Mouse (Mus musculus): ENCODE results near the gene Polrmt. TPM values are rescaled to one million over a fixed set of nuclear protein-coding genes. Genes with fewer than 3 reads are reported as not detected.

Gene Polrmt
- polyA plus RNA-seq, 1 experiment from 2014 or later: 63.8 TPM

GRCm38 (mm10) chr10:79732500-79732899 lies 13.9 kb downstream of the Polrmt start:
- ATAC-seq (ENCODE audit: low FRiP score, low TSS enrichment): no peak
- H3K27ac ChIP-seq (ENCODE audit: low read length): no peak overlapping the region
- H3K4me1 ChIP-seq (ENCODE audit: insufficient read depth, low read length): 0 out of 2 replicates have a peak, but pooled peaks cover 7% of the 10 kb centered on the region
- peaks cover 29% of the 10 kb centered on the region for H3K9me3 ChIP-seq (ENCODE audit: low read length)
- no peaks in the 10 kb centered on the region; the same call in 1 of the 2 replicates for H3K27me3 ChIP-seq (ENCODE audit: insufficient read depth, low read length)
- H3K4me3 ChIP-seq (ENCODE audit: low read length): no peak overlapping the region
- WGBS: 95% methylated on average over 1 of the region's 1 CpGs
- peaks cover 48% of the 10 kb centered on the region for H3K36me3 ChIP-seq (ENCODE audit: insufficient read depth, low read length)
- no peak overlapping the region for H3K4me2 ChIP-seq (replicated peaks; ENCODE audit: low read depth, low read length)
- H3K9ac ChIP-seq (replicated peaks; ENCODE audit: low read length): no peak overlapping the region

GRCm38 (mm10) chr10:79729357-79729965 lies 16.9 kb downstream of the Polrmt start:
- no peak overlapping the region for H3K9ac ChIP-seq (replicated peaks; ENCODE audit: low read length)
- peaks cover 18% of the 10 kb centered on the region for H3K36me3 ChIP-seq (ENCODE audit: insufficient read depth, low read length)
- peaks cover 4% of the 10 kb centered on the region; the same call in 1 of the 2 replicates for H3K9me3 ChIP-seq (ENCODE audit: low read length)
- ATAC-seq (ENCODE audit: low FRiP score, low TSS enrichment): no peak
- peaks cover 12% of the 10 kb centered on the region for H3K4me1 ChIP-seq (ENCODE audit: insufficient read depth, low read length)
- 72% methylated on average over 13 of the region's 13 CpGs for WGBS
- no peak overlapping the region for H3K4me3 ChIP-seq (ENCODE audit: low read length)
- H3K27me3 ChIP-seq (ENCODE audit: insufficient read depth, low read length): no peaks in the 10 kb centered on the region
- H3K4me2 ChIP-seq (replicated peaks; ENCODE audit: low read depth, low read length): no peak overlapping the region
- no peak overlapping the region for H3K27ac ChIP-seq (ENCODE audit: low read length)

GRCm38 (mm10) chr10:79728323-79729249 lies 17.8 kb downstream of the Polrmt start:
- no peaks in the 10 kb centered on the region for H3K27me3 ChIP-seq (ENCODE audit: insufficient read depth, low read length)
- H3K9me3 ChIP-seq (ENCODE audit: low read length): peaks cover 4% of the 10 kb centered on the region; the same call in 1 of the 2 replicates
- peaks cover 12% of the 10 kb centered on the region for H3K4me1 ChIP-seq (ENCODE audit: insufficient read depth, low read length)
- no peak overlapping the region for H3K4me3 ChIP-seq (ENCODE audit: low read length)
- H3K36me3 ChIP-seq (ENCODE audit: insufficient read depth, low read length): peaks cover 9% of the 10 kb centered on the region; the same call in 1 of the 2 replicates
- WGBS: 67% methylated on average over 28 of the region's 28 CpGs
- no peak for ATAC-seq (ENCODE audit: low FRiP score, low TSS enrichment)
- H3K27ac ChIP-seq (ENCODE audit: low read length): no peak overlapping the region
- H3K4me2 ChIP-seq (replicated peaks; ENCODE audit: low read depth, low read length): no peak overlapping the region
- no peak overlapping the region for H3K9ac ChIP-seq (replicated peaks; ENCODE audit: low read length)

GRCm38 (mm10) chr10:79726090-79726489 lies 20.3 kb downstream of the Polrmt start:
- H3K36me3 ChIP-seq (ENCODE audit: insufficient read depth, low read length): no peaks in the 10 kb centered on the region
- H3K9ac ChIP-seq (replicated peaks; ENCODE audit: low read length): no peak overlapping the region
- peak overlapping the region; percentile 25; the same call in 1 of the 2 replicates for H3K27ac ChIP-seq (ENCODE audit: low read length)
- peaks cover 12% of the 10 kb centered on the region for H3K4me1 ChIP-seq (ENCODE audit: insufficient read depth, low read length)
- WGBS: 14% methylated on average over 11 of the region's 11 CpGs
- no peaks in the 10 kb centered on the region for H3K27me3 ChIP-seq (ENCODE audit: insufficient read depth, low read length)
- no peak overlapping the region for H3K4me3 ChIP-seq (ENCODE audit: low read length)
- H3K4me2 ChIP-seq (replicated peaks; ENCODE audit: low read depth, low read length): no peak overlapping the region
- peak; percentile 71 for ATAC-seq (ENCODE audit: low FRiP score, low TSS enrichment)
- H3K9me3 ChIP-seq (ENCODE audit: low read length): no peaks in the 10 kb centered on the region

GRCm38 (mm10) chr10:79723692-79724091 lies 22.7 kb downstream of the Polrmt start:
- Histone ChIP-seq H3K4me1 (ENCODE audit: insufficient read depth, low read length) (peaks cover 12% of the 10 kb centered on the region), H3K27ac (ENCODE audit: low read length) (no peak overlapping the region), H3K4me2 (replicated peaks; ENCODE audit: low read depth, low read length) (no peak overlapping the region), H3K9ac (replicated peaks; ENCODE audit: low read length) (no peak overlapping the region), H3K36me3 (ENCODE audit: insufficient read depth, low read length) (no peaks in the 10 kb centered on the region), H3K27me3 (ENCODE audit: insufficient read depth, low read length) (peaks cover 6% of the 10 kb centered on the region), H3K4me3 (ENCODE audit: low read length) (no peak overlapping the region), H3K9me3 (ENCODE audit: low read length) (no peaks in the 10 kb centered on the region)
- 79% methylated on average over 7 of the region's 7 CpGs for WGBS
- no peak for ATAC-seq (ENCODE audit: low FRiP score, low TSS enrichment)

- Histone ChIP-seq H3K4me3 (ENCODE audit: low read length) (no peak overlapping the region), H3K36me3 (ENCODE audit: insufficient read depth, low read length) (no peaks in the 10 kb centered on the region), H3K27ac (ENCODE audit: low read length) (no peak overlapping the region), H3K4me2 (replicated peaks; ENCODE audit: low read depth, low read length) (no peak overlapping the region), H3K4me1 (ENCODE audit: insufficient read depth, low read length) (peaks cover 9% of the 10 kb centered on the region), H3K9me3 (ENCODE audit: low read length) (no peaks in the 10 kb centered on the region), H3K9ac (replicated peaks; ENCODE audit: low read length) (no peak overlapping the region), H3K27me3 (ENCODE audit: insufficient read depth, low read length) (peaks cover 13% of the 10 kb centered on the region)
- ATAC-seq (ENCODE audit: low FRiP score, low TSS enrichment): no peak
- WGBS: 66% methylated on average over 6 of the region's 6 CpGs
Measured at GRCm38 (mm10) chr10:79723047-79723446, 23.3 kb downstream of the Polrmt start.

- Histone ChIP-seq H3K27ac (ENCODE audit: low read length) (no peak overlapping the region), H3K9ac (replicated peaks; ENCODE audit: low read length) (no peak overlapping the region), H3K4me2 (replicated peaks; ENCODE audit: low read depth, low read length) (no peak overlapping the region), H3K4me3 (ENCODE audit: low read length) (no peak overlapping the region), H3K4me1 (ENCODE audit: insufficient read depth, low read length) (peaks cover 17% of the 10 kb centered on the region), H3K9me3 (ENCODE audit: low read length) (no peaks in the 10 kb centered on the region), H3K36me3 (ENCODE audit: insufficient read depth, low read length) (no peaks in the 10 kb centered on the region), H3K27me3 (ENCODE audit: insufficient read depth, low read length) (peaks cover 32% of the 10 kb centered on the region)
- 69% methylated on average over 5 of the region's 5 CpGs for WGBS
- no peak for ATAC-seq (ENCODE audit: low FRiP score, low TSS enrichment)
Measured at GRCm38 (mm10) chr10:79721089-79721488, 25.3 kb downstream of the Polrmt start.

GRCm38 (mm10) chr10:79717640-79718357 lies 28.6 kb downstream of the Polrmt start:
- Histone ChIP-seq H3K27ac (ENCODE audit: low read length) (no peak overlapping the region), H3K9me3 (ENCODE audit: low read length) (no peaks in the 10 kb centered on the region), H3K9ac (replicated peaks; ENCODE audit: low read length) (no peak overlapping the region), H3K4me3 (ENCODE audit: low read length) (peak overlapping the region; percentile 62), H3K36me3 (ENCODE audit: insufficient read depth, low read length) (no peaks in the 10 kb centered on the region), H3K27me3 (ENCODE audit: insufficient read depth, low read length) (peaks cover 49% of the 10 kb centered on the region), H3K4me1 (ENCODE audit: insufficient read depth, low read length) (peaks cover 13% of the 10 kb centered on the region), H3K4me2 (replicated peaks; ENCODE audit: low read depth, low read length) (peak overlapping the region; percentile 99)
- WGBS: 3% methylated on average over 43 of the region's 43 CpGs
- ATAC-seq (ENCODE audit: low FRiP score, low TSS enrichment): no peak; the same call in 1 of the 2 replicates

- peaks cover 2% of the 10 kb centered on the region for H3K36me3 ChIP-seq (ENCODE audit: insufficient read depth, low read length)
- peaks cover 49% of the 10 kb centered on the region for H3K27me3 ChIP-seq (ENCODE audit: insufficient read depth, low read length)
- WGBS: under 1% methylated on average over 44 of the region's 44 CpGs
- ATAC-seq (ENCODE audit: low FRiP score, low TSS enrichment): peak; percentile 1; the same call in 1 of the 2 replicates
- peak overlapping the region; percentile 62 for H3K4me3 ChIP-seq (ENCODE audit: low read length)
- H3K9ac ChIP-seq (replicated peaks; ENCODE audit: low read length): peak overlapping the region; percentile 38
- peak overlapping the region; percentile 99 for H3K4me2 ChIP-seq (replicated peaks; ENCODE audit: low read depth, low read length)
- peaks cover 13% of the 10 kb centered on the region for H3K4me1 ChIP-seq (ENCODE audit: insufficient read depth, low read length)
- H3K9me3 ChIP-seq (ENCODE audit: low read length): no peaks in the 10 kb centered on the region
- H3K27ac ChIP-seq (ENCODE audit: low read length): no peak overlapping the region
Measured at GRCm38 (mm10) chr10:79716988-79717355, 29.4 kb downstream of the Polrmt start.

Measured in kidney, embryonic 16.5 days (tissue).